Mouse (Mus musculus) intestine, postnatal 0 days (tissue): Measurements from ENCODE around the gene Elf1. TPM values are rescaled to one million over a fixed set of nuclear protein-coding genes. Genes with fewer than 3 reads are reported as not detected.

Experiments
- ATAC-seq: fragments of 200-750 bp; cut with Nextera tagmentation; 2 replicates; pipeline ENCODE4 v1.8.0; 2017; ENCODE audit warnings: mild to moderate bottlenecking, moderate TSS enrichment, moderate library complexity
- H3K27ac ChIP-seq: fragments of 300-500 bp; sonication (generic); 2 replicates; pipeline ENCODE4 v1.5.1; 2014; ENCODE audit warnings: mild to moderate bottlenecking, low read depth, low read length, moderate library complexity
- H3K27me3 ChIP-seq: fragments of 300-500 bp; sonication (generic); replicated peaks from 2 replicates; pipeline ENCODE4 v1.6.1; 2014; ENCODE audit warnings: low read length, mixed read lengths; ENCODE audit not compliant: control insufficient read depth, insufficient read depth
- H3K36me3 ChIP-seq: fragments of 300-500 bp; sonication (generic); 2 replicates; pipeline ENCODE4 v1.6.1; 2014; ENCODE audit warnings: mild to moderate bottlenecking, moderate library complexity; ENCODE audit not compliant: control insufficient read depth, insufficient read depth
- H3K4me1 ChIP-seq: fragments of 300-500 bp; sonication (generic); replicated peaks from 2 replicates; pipeline ENCODE4 v1.6.1; 2014; ENCODE audit warnings: antibody characterized with exemption, low read length, mixed read lengths; ENCODE audit not compliant: control insufficient read depth, insufficient read depth
- H3K4me2 ChIP-seq: fragments of 300-500 bp; sonication (generic); replicated peaks from 2 replicates; pipeline ENCODE4 v1.6.1; 2014; ENCODE audit warnings: low read depth, mild to moderate bottlenecking, moderate library complexity
- H3K4me3 ChIP-seq: fragments of 300-500 bp; sonication (generic); 2 replicates; pipeline ENCODE4 v1.5.1; 2014; ENCODE audit warnings: low read depth, low read length
- H3K9ac ChIP-seq: fragments of 300-500 bp; sonication (generic); 2 replicates; pipeline ENCODE4 v1.6.1; 2014; ENCODE audit warnings: mild to moderate bottlenecking, low read depth, low read length
- H3K9me3 ChIP-seq: fragments of 300-500 bp; sonication (generic); 2 replicates; pipeline ENCODE4 v1.6.1; 2016; ENCODE audit warnings: mixed run types; ENCODE audit not compliant: control insufficient read depth
- CTCF ChIP-seq: sonication (generic); IDR thresholded peaks from 2 replicates; pipeline ENCODE4 v1.5.1; 2016; ENCODE audit warnings: low read depth, mild to moderate bottlenecking, control low read depth, antibody characterized with exemption, moderate library complexity
- WGBS: fragments of 180-500 bp; shearing (Covaris S2); extraction: QIAGEN DNeasy Blood & Tissue Kit; methylation state at CpG from one replicate; pipeline ENCODE4 v1.1.7; 2014; 5-methylcytosine and 5-hydroxymethylcytosine counted together
- microRNA-seq: library from miRNA; unstranded; fragments of <30 nt; microRNA quantifications from one replicate; pipeline ENCODE4, GENCODE M21; 2016
- polyA plus RNA-seq: library from polyadenylated mRNA; unstranded; fragments of >200 nt; fragmentation: Nextera tagmentation; extraction: Ambion mirVana; gene quantifications from 2 replicates; pipeline ENCODE4 v1.2.1, GENCODE M21; 2015

Gene Elf1
- polyA plus RNA-seq, 1 experiment from 2014 or later: 19.2 TPM

DNA sequence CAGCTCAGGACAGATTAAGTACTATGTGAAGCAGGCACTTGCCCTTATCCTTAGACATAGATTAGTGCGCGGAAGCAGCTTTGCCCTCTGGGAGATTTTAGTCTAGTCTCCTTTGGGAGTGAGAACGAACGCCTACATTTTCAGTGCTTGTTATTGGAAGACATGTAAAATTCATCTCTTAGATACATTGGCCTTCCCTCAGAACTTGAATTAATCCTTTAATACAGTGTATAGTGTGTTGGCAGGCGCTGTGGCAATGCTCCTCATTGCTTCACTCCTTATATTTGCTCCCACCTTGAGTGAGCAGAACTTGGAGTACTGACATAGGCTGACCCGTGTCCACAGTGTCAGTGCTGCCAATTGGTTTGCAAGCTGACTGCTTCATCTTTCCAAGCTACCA, 127.3 kb downstream of the Elf1 start:
- no peaks in the 10 kb centered on the region for H3K4me1 ChIP-seq
- no peaks in the 10 kb centered on the region for H3K9me3 ChIP-seq
- H3K4me2 ChIP-seq: no peak overlapping the region
- no peak for TF ChIP-seq CTCF
- H3K4me3 ChIP-seq: no peak overlapping the region
- no peak for ATAC-seq
- H3K36me3 ChIP-seq: peaks cover 65% of the 10 kb centered on the region
- 94% methylated on average over 6 of the region's 6 CpGs for WGBS
- no peak overlapping the region for H3K27ac ChIP-seq
- no peaks in the 10 kb centered on the region for H3K27me3 ChIP-seq
- H3K9ac ChIP-seq: no peak overlapping the region

DNA sequence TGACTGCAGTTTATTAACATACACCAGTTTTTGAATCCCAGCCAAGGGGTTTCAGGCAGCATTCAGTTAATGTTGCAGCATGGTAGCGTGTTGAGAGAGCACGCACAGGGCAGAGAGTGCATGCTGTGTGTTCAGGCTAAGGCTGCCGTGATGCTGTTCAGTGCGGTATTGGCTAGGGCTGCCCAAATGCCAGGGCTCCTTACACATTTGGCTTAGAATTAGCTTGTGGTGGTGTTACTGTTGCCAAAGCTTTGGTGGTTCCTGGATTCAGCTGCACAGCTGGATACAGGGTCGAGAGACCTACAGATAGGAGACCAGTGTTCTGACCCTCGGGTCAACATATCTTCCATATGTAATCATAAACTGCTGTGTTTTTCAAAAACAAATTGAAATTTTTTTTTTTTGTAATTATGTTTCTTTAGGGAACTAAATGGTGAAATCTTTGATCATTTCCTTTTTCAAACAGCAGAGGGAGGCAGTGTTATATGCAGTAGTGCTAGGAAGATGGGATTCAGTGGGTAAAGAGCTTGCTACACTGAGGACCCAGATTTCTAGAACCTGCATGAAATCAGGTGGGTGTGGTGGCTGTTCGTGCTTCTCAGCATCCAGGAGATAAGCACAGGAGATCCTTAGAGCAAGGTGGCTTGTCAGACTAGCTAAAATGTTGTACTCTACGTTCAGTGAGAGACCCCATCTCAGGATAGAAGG, 136.3 kb downstream of the Elf1 start:
- TF ChIP-seq CTCF: peak; percentile 71
- ATAC-seq: no peak
- H3K9me3 ChIP-seq: no peaks in the 10 kb centered on the region
- peaks cover 52% of the 10 kb centered on the region for H3K36me3 ChIP-seq
- no peak overlapping the region for H3K27ac ChIP-seq
- 83% methylated on average over 8 of the region's 8 CpGs for WGBS
- no peaks in the 10 kb centered on the region for H3K4me1 ChIP-seq
- H3K4me3 ChIP-seq: no peak overlapping the region
- no peaks in the 10 kb centered on the region for H3K27me3 ChIP-seq
- no peak overlapping the region for H3K4me2 ChIP-seq
- no peak overlapping the region for H3K9ac ChIP-seq

DNA sequence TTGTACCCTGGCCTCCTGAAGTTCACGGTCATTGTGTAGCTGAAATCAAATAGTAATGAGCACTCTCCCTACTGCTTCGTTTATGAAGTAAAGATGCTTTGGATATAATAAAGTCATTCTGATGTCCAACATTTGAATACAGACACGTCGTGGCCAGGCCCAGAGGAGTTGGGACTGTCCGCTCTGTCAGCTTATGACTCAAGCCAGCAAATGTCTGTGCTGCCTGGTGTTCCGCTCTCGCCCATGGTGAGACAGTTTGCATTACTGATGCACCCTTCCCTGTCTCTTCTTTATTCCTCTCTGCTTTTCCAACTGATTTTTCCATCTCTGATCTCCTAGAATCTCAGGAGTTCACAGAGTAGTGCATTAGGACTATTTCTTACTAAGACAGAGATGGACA, 138.8 kb downstream of the Elf1 start:
- no peaks in the 10 kb centered on the region for H3K4me1 ChIP-seq
- H3K9ac ChIP-seq: no peak overlapping the region
- H3K4me3 ChIP-seq: no peak overlapping the region
- peaks cover 33% of the 10 kb centered on the region for H3K36me3 ChIP-seq
- no peak for TF ChIP-seq CTCF
- ATAC-seq: no peak
- 93% methylated on average over 7 of the region's 7 CpGs for WGBS
- no peak overlapping the region for H3K27ac ChIP-seq
- H3K4me2 ChIP-seq: no peak overlapping the region
- no peaks in the 10 kb centered on the region for H3K9me3 ChIP-seq
- no peaks in the 10 kb centered on the region for H3K27me3 ChIP-seq

DNA sequence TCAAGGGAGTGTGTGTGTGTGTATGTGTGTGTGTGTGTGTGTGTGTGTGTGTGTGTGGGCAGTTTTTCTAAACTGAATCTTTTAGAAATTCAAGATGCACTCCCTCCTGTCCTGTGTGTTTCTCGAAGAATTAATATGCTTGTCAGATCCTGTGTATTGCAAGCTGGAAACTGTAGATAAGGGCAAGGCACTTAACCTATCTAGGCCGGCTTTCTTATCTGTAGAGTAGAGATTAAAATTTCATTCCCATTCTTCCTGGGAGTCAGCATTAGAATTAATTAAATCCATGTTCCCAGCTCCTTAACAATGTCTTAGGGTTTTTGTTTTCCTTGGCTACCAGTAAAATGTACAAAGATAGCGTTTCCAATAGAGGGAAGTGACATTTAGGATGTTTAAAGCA, 140.1 kb downstream of the Elf1 start:
- peaks cover 40% of the 10 kb centered on the region for H3K36me3 ChIP-seq
- WGBS: 50% methylated on average over 3 of the region's 3 CpGs
- no peak for TF ChIP-seq CTCF
- ATAC-seq: no peak
- no peak overlapping the region for H3K27ac ChIP-seq
- H3K9ac ChIP-seq: no peak overlapping the region
- no peak overlapping the region for H3K4me3 ChIP-seq
- H3K27me3 ChIP-seq: no peaks in the 10 kb centered on the region
- no peaks in the 10 kb centered on the region for H3K4me1 ChIP-seq
- no peak overlapping the region for H3K4me2 ChIP-seq
- no peaks in the 10 kb centered on the region for H3K9me3 ChIP-seq

Small RNA genes lying within 50 kb of the gene (microRNA-seq; reads per million reads assigned to microRNA genes)
- not detected for gene Gm27857

Other genes starting within 250 kb of the Elf1 start
- not detected in 2 replicates for gene Zfp957, start 233.8 kb upstream of the Elf1 start, polyA plus RNA-seq
- 42.5 and 54.8 TPM in 2 replicates for gene Rgcc, start 179.5 kb upstream of the Elf1 start, polyA plus RNA-seq
- gene Naa16, start 90.4 kb upstream of the Elf1 start, polyA plus RNA-seq: 16.7 and 16.8 TPM in 2 replicates
- gene Mtrf1, start 83.4 kb upstream of the Elf1 start, polyA plus RNA-seq: 4.9 and 5.1 TPM in 2 replicates
- gene Kbtbd7, start 54.7 kb upstream of the Elf1 start, polyA plus RNA-seq: 5.9 and 6.4 TPM in 2 replicates
- 0.92 and 0.98 TPM in 2 replicates for gene Kbtbd6, start 29.4 kb upstream of the Elf1 start, polyA plus RNA-seq
- gene Wbp4, start 326 bp downstream of the Elf1 start, polyA plus RNA-seq: 29.8 and 31.0 TPM in 2 replicates
- gene Sugt1, start 106.5 kb downstream of the Elf1 start, polyA plus RNA-seq: 81.3 and 83.2 TPM in 2 replicates
- 0.18 TPM in 1 of 2 replicates, not detected in the other for gene Cnmd, start 181.0 kb downstream of the Elf1 start, polyA plus RNA-seq